Mouse (Mus musculus) intestine, postnatal 0 days (tissue): ENCODE data around the gene March1. TPM values are rescaled to one million over a fixed set of nuclear protein-coding genes. Genes with fewer than 3 reads are reported as not detected.

ENCODE experiments used
- ATAC-seq: fragments of 200-750 bp; cut with Nextera tagmentation; 2 replicates; pipeline ENCODE4 v1.8.0; 2017; ENCODE audit warnings: mild to moderate bottlenecking, moderate TSS enrichment, moderate library complexity
- H3K27ac ChIP-seq: fragments of 300-500 bp; sonication (generic); 2 replicates; pipeline ENCODE4 v1.5.1; 2014; ENCODE audit warnings: mild to moderate bottlenecking, low read depth, low read length, moderate library complexity
- H3K27me3 ChIP-seq: fragments of 300-500 bp; sonication (generic); replicated peaks from 2 replicates; pipeline ENCODE4 v1.6.1; 2014; ENCODE audit warnings: low read length, mixed read lengths; ENCODE audit not compliant: control insufficient read depth, insufficient read depth
- H3K36me3 ChIP-seq: fragments of 300-500 bp; sonication (generic); 2 replicates; pipeline ENCODE4 v1.6.1; 2014; ENCODE audit warnings: mild to moderate bottlenecking, moderate library complexity; ENCODE audit not compliant: control insufficient read depth, insufficient read depth
- H3K4me1 ChIP-seq: fragments of 300-500 bp; sonication (generic); replicated peaks from 2 replicates; pipeline ENCODE4 v1.6.1; 2014; ENCODE audit warnings: antibody characterized with exemption, low read length, mixed read lengths; ENCODE audit not compliant: control insufficient read depth, insufficient read depth
- H3K4me2 ChIP-seq: fragments of 300-500 bp; sonication (generic); replicated peaks from 2 replicates; pipeline ENCODE4 v1.6.1; 2014; ENCODE audit warnings: low read depth, mild to moderate bottlenecking, moderate library complexity
- H3K4me3 ChIP-seq: fragments of 300-500 bp; sonication (generic); 2 replicates; pipeline ENCODE4 v1.5.1; 2014; ENCODE audit warnings: low read depth, low read length
- H3K9ac ChIP-seq: fragments of 300-500 bp; sonication (generic); 2 replicates; pipeline ENCODE4 v1.6.1; 2014; ENCODE audit warnings: mild to moderate bottlenecking, low read depth, low read length
- H3K9me3 ChIP-seq: fragments of 300-500 bp; sonication (generic); 2 replicates; pipeline ENCODE4 v1.6.1; 2016; ENCODE audit warnings: mixed run types; ENCODE audit not compliant: control insufficient read depth
- CTCF ChIP-seq: sonication (generic); IDR thresholded peaks from 2 replicates; pipeline ENCODE4 v1.5.1; 2016; ENCODE audit warnings: low read depth, mild to moderate bottlenecking, control low read depth, antibody characterized with exemption, moderate library complexity
- WGBS: fragments of 180-500 bp; shearing (Covaris S2); extraction: QIAGEN DNeasy Blood & Tissue Kit; methylation state at CpG from one replicate; pipeline ENCODE4 v1.1.7; 2014; 5-methylcytosine and 5-hydroxymethylcytosine counted together
- polyA plus RNA-seq: library from polyadenylated mRNA; unstranded; fragments of >200 nt; fragmentation: Nextera tagmentation; extraction: Ambion mirVana; gene quantifications from 2 replicates; pipeline ENCODE4 v1.2.1, GENCODE M21; 2015

The March1 gene
- polyA plus RNA-seq, 1 experiment from 2014 or later: 0.51 TPM

DNA sequence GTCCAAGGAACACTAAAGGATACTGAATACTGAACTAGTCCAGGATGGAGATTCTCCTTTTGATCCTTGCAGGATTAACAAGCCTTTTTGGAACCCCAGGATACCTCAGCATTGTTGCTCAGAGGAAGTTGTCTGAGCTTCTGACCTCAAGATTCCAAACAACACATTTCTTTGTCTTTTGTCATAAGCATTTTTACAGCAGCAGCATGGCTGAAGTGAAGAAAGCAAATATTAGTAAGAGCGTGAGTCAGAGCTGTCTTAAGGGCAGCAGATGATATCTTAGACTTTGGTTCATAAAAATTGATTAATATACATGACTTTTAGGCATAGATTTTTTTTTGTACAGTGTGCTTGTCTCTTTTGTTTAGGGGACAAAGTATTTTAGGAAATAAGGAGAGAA lies 27.8 kb downstream of the March1 start:
- Histone ChIP-seq H3K27me3 (no peaks in the 10 kb centered on the region), H3K4me1 (no peaks in the 10 kb centered on the region), H3K9ac (no peak overlapping the region), H3K36me3 (no peaks in the 10 kb centered on the region), H3K27ac (no peak overlapping the region), H3K9me3 (no peaks in the 10 kb centered on the region), H3K4me2 (no peak overlapping the region), H3K4me3 (no peak overlapping the region)
- no peak for ATAC-seq
- WGBS: 58% methylated on average over 1 of the region's 1 CpGs
- TF ChIP-seq CTCF: no peak

DNA sequence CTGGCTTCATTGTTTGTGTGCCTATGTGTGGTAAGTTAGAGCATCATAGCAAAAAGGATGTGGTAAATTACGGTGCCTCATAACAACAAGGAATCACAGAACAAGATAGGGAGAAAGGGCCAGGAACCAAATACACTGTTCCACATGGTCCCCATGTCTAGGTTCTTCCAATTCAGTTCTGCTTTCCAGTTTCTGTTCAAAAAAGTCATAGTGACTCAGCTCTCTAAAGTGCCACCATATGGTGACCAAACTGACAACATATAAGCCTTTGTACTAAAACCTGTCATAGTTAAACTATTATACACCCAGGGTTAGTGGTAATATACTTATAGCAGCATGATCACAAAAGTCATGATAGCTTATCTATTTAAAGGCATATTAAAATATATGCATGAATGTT lies 28.2 kb downstream of the March1 start:
- 82% methylated on average over 1 of the region's 1 CpGs for WGBS
- Histone ChIP-seq H3K9me3 (no peaks in the 10 kb centered on the region), H3K9ac (no peak overlapping the region), H3K27ac (no peak overlapping the region), H3K36me3 (no peaks in the 10 kb centered on the region), H3K27me3 (no peaks in the 10 kb centered on the region), H3K4me1 (no peaks in the 10 kb centered on the region), H3K4me3 (no peak overlapping the region), H3K4me2 (no peak overlapping the region)
- TF ChIP-seq CTCF: no peak
- no peak for ATAC-seq

DNA sequence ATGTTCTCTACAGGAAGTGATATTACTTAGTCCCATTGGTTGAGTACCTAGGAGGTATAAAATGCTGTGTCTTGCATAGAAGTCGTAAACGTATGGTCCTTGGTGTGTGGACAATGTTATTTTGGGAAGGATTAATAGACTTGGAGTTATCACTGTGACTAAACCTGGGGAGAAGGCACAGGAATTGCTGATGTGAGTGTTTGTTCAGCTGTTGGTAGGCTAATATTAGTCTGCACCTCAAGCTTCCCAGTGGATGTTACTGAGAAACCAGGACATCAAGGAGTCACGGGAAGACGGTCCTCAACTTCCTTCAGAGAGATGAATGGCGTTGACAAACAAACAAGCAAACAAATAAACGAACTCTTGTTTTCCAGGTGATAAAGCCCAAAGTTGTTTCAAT lies 38.2 kb downstream of the March1 start:
- H3K27me3 ChIP-seq: no peaks in the 10 kb centered on the region
- no peak overlapping the region for H3K27ac ChIP-seq
- no peak overlapping the region for H3K4me2 ChIP-seq
- no peaks in the 10 kb centered on the region for H3K9me3 ChIP-seq
- 73% methylated on average over 6 of the region's 6 CpGs for WGBS
- no peaks in the 10 kb centered on the region for H3K36me3 ChIP-seq
- H3K9ac ChIP-seq: no peak overlapping the region
- TF ChIP-seq CTCF: no peak
- H3K4me3 ChIP-seq: no peak overlapping the region
- no peaks in the 10 kb centered on the region for H3K4me1 ChIP-seq
- no peak for ATAC-seq

DNA sequence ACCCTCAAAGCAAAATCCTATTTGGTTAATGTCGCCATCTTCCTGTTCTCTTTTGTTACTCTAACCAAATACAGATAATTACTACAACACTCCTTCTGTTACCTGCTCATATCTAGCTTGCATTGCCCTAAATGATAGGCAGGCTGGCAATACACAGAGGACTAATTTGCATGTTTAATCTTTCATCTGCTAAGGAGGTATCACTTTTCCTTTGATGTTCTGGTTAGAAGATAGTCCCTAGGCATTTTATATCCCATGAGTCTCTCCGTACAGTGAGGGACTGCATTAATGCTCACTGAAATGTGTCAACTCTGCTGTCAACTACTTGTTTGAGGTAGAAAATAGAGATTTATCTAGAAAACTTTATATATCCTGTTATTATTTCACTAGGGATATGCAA lies 44.2 kb downstream of the March1 start:
- H3K27ac ChIP-seq: no peak overlapping the region
- ATAC-seq: no peak
- no peaks in the 10 kb centered on the region for H3K27me3 ChIP-seq
- H3K36me3 ChIP-seq: no peaks in the 10 kb centered on the region
- H3K9ac ChIP-seq: no peak overlapping the region
- TF ChIP-seq CTCF: no peak
- 82% methylated on average over 2 of the region's 2 CpGs for WGBS
- H3K4me2 ChIP-seq: no peak overlapping the region
- no peaks in the 10 kb centered on the region for H3K9me3 ChIP-seq
- H3K4me1 ChIP-seq: no peaks in the 10 kb centered on the region
- H3K4me3 ChIP-seq: no peak overlapping the region

DNA sequence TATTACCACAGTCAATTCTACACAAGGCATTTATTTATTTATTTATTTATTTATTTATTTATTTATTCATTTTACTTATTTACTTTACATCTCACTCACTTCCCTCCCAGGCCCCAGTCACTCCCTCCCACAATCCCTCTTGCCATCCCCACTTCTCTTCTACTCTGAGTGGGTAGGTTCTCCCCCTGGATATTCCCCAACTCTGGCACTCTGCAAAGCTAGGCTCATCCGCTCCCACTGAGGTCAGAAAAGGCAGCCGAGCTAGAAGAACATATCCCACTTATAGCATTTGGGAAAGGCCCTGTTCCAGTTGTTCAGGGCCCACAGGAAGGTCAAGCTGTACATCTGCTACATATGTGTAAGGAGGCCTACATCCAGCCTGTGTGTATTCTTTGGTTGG lies 48.1 kb downstream of the March1 start:
- ATAC-seq: no peak
- WGBS: 78% methylated on average over 2 of the region's 2 CpGs
- no peak overlapping the region for H3K4me2 ChIP-seq
- no peaks in the 10 kb centered on the region for H3K4me1 ChIP-seq
- no peak overlapping the region for H3K27ac ChIP-seq
- no peaks in the 10 kb centered on the region for H3K9me3 ChIP-seq
- H3K27me3 ChIP-seq: no peaks in the 10 kb centered on the region
- no peaks in the 10 kb centered on the region for H3K36me3 ChIP-seq
- no peak for TF ChIP-seq CTCF
- H3K4me3 ChIP-seq: no peak overlapping the region
- no peak overlapping the region for H3K9ac ChIP-seq

DNA sequence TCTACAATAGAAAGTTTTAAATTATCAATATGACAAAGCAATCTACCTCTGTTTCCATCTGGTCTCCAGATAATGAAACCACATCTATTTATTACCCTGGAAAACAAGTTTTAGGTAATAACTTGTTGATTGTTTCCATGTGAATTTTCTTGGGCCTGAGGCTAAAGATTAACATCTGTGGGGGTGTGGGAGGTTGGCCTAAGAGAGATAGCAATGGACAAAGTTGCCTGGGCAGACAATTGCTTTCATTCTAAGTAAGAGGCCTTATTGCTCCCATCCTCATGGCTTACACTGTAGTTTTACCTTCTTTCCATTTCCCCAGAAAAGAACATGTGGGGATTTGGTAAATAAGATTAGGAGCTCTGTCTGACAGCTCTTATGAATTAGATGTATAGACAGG lies 125.4 kb downstream of the March1 start:
- no peak overlapping the region for H3K4me2 ChIP-seq
- ATAC-seq: no peak
- no peak overlapping the region for H3K9ac ChIP-seq
- H3K4me1 ChIP-seq: no peaks in the 10 kb centered on the region
- H3K27ac ChIP-seq: no peak overlapping the region
- H3K36me3 ChIP-seq: no peaks in the 10 kb centered on the region
- TF ChIP-seq CTCF: no peak
- no peaks in the 10 kb centered on the region for H3K9me3 ChIP-seq
- no peak overlapping the region for H3K4me3 ChIP-seq
- H3K27me3 ChIP-seq: no peaks in the 10 kb centered on the region

DNA sequence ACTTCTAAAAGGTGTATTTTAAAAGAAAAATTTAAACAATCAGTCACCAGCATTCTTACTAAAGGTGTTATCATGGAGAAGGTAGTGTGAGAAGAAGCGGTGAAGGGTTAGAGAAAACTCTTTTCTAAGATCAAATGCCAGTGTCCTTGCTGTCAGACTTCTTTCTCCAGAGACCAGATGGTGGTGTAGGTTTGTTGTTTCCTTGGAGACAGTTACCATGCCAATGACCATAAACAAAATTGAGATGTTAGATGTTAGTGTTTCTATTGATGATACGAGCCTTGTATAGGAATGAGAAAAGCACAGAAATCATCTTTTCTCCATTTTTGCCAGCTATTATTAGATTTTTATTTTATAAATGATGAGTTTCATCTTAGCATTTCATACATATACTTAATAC lies 158.1 kb downstream of the March1 start:
- WGBS: 70% methylated on average over 2 of the region's 2 CpGs
- no peak for TF ChIP-seq CTCF
- H3K27ac ChIP-seq: no peak overlapping the region
- H3K36me3 ChIP-seq: no peaks in the 10 kb centered on the region
- H3K4me2 ChIP-seq: no peak overlapping the region
- H3K4me1 ChIP-seq: no peaks in the 10 kb centered on the region
- no peak overlapping the region for H3K4me3 ChIP-seq
- no peak overlapping the region for H3K9ac ChIP-seq
- H3K27me3 ChIP-seq: no peaks in the 10 kb centered on the region
- no peaks in the 10 kb centered on the region for H3K9me3 ChIP-seq
- no peak for ATAC-seq
